Mouse (Mus musculus): Measurements from ENCODE around the gene Bpifb9b.
"Not testable (repeated sequence)": the region's sequence is repeated elsewhere in the genome, so short reads cannot be mapped to it uniquely, and the experiment has no call there.

Gene Bpifb9b

DNA sequence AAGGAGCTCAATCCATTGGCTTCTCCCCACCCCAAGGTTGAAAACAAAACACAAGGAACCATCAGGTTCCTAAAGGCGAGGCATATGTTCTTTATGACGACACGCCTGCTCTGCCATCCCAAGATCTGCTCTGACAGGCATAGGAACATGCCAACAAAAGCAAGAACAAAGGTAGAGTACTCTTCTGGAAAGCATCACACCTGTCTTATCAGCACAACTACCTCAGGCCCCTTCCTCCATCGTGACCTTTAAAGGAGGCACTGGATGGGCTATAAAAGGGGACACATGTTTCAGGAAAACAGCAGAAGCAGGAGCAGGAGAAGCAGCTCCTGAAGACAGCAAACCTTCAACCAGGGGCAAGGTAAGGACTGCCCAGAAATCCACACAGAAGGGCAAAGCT lies at the start of gene Bpifb9b:
Gene Bpifb9b (plus strand): TSS at position 301 of the 400 bp plus-strand sequence.
- not testable (repeated sequence) for DNase-seq (ENCODE audit: low read depth, low spot score); H3K36me3 ChIP-seq (ENCODE audit: control insufficient read depth, insufficient read depth, low read length, poor library complexity, severe bottlenecking); H3K27me3 ChIP-seq (ENCODE audit: control insufficient read depth, insufficient read depth, low read length, poor library complexity, severe bottlenecking)

DNA sequence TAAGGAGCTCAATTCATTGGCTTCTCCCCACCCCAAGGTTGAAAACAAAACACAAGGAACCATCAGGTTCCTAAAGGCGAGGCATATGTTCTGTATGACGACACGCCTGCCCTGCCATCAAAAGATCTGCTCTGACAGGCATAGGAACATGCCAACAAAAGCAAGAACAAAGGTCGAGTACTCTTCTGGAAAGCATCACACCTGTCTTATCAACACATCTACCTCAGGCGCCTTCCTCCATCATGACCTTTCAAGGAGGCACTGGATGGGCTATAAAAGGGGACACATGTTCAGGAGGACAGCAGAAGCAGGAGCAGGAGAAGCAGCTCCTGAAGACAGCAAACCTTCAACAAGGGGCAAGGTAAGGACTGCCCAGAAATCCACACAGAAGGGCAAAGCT lies 49.5 kb upstream of the Bpifb9b start, which contains the start of gene Bpifb9a:
Gene Bpifb9a (plus strand): TSS at position 301 of the 400 bp plus-strand sequence.
- not testable (repeated sequence) for H3K27me3 ChIP-seq (ENCODE audit: control insufficient read depth, insufficient read depth, low read length, poor library complexity, severe bottlenecking); H3K36me3 ChIP-seq (ENCODE audit: control insufficient read depth, insufficient read depth, low read length, poor library complexity, severe bottlenecking); DNase-seq (ENCODE audit: low read depth, low spot score)

DNA sequence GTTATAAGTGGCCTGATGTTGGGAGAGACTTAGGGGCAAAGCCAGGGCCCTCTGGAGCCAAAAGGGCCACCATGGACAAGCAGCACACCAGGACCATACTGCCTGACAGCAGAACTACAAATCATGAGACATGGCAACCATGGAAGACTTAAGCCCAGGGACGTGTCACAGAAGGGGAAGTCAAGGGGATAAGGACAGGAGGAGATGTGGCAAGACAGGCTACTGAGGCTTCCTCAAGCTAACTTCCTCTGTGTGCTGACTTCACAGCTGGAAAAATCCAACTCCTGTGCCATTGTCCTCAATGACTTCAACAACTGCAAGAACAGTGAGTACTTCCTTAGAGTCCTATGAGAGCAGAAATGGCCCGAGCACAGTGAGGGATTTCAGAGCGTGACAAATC lies 42.6 kb upstream of the Bpifb9b start:
- DNase-seq (ENCODE audit: low read depth, low spot score); H3K36me3 ChIP-seq (ENCODE audit: control insufficient read depth, insufficient read depth, low read length, poor library complexity, severe bottlenecking); H3K27me3 ChIP-seq (ENCODE audit: control insufficient read depth, insufficient read depth, low read length, poor library complexity, severe bottlenecking): not testable (repeated sequence)

DNA sequence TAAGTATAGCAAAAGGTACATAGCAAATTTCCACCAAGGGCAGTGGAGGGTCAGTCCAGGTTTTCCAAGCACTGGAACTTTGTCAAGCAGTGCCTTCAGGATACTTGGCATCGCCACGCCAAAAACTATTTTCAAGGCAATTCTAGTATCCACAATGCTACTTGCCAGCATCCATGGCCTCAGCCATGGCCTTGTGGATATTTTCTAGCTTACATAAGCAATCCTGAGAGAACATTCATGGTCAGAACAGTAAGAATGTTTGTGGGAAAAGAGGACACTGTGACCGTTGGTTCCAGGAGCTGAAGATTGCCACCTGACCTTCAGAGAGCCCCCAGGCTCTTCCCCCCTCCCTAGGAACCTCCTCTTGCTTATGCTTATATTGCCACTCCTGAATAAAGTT lies 15.2 kb upstream of the Bpifb9b start:
- not testable (repeated sequence) for H3K36me3 ChIP-seq (ENCODE audit: control insufficient read depth, insufficient read depth, low read length, poor library complexity, severe bottlenecking); H3K27me3 ChIP-seq (ENCODE audit: control insufficient read depth, insufficient read depth, low read length, poor library complexity, severe bottlenecking); DNase-seq (ENCODE audit: low read depth, low spot score)

DNA sequence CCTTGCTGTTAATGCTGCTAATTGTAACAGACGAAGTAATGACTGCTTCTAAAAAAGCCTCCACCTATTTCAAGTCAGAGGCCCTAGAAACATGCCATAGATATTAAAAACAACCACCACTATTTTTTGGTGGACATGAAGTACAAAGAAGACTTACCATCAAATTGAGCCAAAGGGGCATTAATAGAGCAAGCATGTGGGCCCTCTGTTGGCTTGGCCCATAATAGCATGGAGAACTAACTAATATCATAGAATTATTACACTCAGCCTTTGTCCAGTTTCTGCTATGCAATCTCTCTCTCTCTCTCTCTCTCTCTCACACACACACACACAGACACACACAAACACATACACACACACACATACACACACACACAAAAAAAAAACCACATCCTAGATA lies 14.2 kb upstream of the Bpifb9b start:
- DNase-seq (ENCODE audit: low read depth, low spot score), result no peak
- Histone ChIP-seq H3K27me3 (ENCODE audit: control insufficient read depth, insufficient read depth, low read length, poor library complexity, severe bottlenecking) (no peaks in the 10 kb centered on the region), H3K36me3 (ENCODE audit: control insufficient read depth, insufficient read depth, low read length, poor library complexity, severe bottlenecking) (no peaks in the 10 kb centered on the region)

DNA sequence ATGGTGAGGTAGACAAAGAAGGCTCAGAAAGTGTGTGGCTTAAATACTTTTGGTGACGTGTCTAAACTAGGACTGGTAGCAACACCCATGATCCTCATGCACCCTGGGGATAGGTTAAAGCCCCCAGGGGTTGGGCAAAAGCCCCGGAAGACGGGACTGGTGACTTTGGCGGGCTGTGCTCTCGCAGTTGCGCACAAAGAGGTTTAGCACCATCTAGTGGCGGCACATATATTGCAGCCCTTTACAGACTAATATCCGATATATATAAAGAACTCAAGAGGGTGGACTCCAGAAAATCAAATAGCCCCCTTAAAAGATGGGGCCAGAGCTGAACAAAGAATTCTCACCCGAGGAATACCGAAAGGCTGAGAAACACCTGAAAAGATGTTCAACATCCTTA lies 12.3 kb upstream of the Bpifb9b start:
- H3K36me3 ChIP-seq (ENCODE audit: control insufficient read depth, insufficient read depth, low read length, poor library complexity, severe bottlenecking); H3K27me3 ChIP-seq (ENCODE audit: control insufficient read depth, insufficient read depth, low read length, poor library complexity, severe bottlenecking): not testable (repeated sequence)
- peak; percentile 46 for DNase-seq (ENCODE audit: low read depth, low spot score)

DNA sequence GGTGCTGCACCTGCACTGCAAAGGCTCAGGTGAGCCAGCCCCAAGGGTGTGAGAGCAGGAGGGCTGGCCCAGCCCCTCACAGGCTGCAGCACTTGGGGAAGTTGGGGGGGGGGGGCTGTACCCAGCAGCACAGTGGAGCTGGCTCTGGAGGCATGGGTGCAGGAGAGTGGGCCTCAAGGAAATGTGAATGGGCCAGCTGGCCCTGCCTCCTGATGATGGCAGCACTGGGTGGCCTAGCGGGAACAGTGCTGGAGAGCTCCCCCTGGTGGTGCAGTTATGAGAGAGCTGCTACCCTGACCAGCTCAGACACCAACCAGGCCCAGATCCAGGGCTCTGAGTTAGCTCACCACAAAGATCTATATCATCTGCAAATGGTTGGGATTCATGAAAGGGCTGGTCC lies 6.5 kb upstream of the Bpifb9b start:
- no peaks in the 10 kb centered on the region for H3K36me3 ChIP-seq (ENCODE audit: control insufficient read depth, insufficient read depth, low read length, poor library complexity, severe bottlenecking)
- no peaks in the 10 kb centered on the region for H3K27me3 ChIP-seq (ENCODE audit: control insufficient read depth, insufficient read depth, low read length, poor library complexity, severe bottlenecking)
- DNase-seq (ENCODE audit: low read depth, low spot score), result peak; percentile 83

DNA sequence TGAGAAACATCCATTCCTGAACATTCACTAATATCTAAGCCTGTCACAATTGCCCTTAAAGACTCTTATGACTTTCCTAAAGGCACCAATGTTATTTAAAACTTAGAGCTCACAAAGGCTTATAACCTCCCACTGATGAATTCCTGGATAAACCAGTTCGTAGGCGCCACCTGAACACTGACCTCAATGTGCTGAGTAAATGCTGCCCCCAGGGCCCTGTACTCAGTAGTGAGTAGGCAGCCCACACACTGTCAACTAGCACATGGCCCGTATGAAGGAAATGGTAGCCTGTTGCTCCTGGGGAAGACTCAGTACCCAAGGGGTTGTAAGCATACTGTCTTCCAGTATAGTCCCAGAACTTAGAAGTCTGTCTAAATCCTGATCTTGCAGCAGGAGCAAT lies 5.3 kb upstream of the Bpifb9b start:
- no peaks in the 10 kb centered on the region for H3K36me3 ChIP-seq (ENCODE audit: control insufficient read depth, insufficient read depth, low read length, poor library complexity, severe bottlenecking)
- H3K27me3 ChIP-seq (ENCODE audit: control insufficient read depth, insufficient read depth, low read length, poor library complexity, severe bottlenecking), result no peaks in the 10 kb centered on the region
- DNase-seq (ENCODE audit: low read depth, low spot score), result no peak

DNA sequence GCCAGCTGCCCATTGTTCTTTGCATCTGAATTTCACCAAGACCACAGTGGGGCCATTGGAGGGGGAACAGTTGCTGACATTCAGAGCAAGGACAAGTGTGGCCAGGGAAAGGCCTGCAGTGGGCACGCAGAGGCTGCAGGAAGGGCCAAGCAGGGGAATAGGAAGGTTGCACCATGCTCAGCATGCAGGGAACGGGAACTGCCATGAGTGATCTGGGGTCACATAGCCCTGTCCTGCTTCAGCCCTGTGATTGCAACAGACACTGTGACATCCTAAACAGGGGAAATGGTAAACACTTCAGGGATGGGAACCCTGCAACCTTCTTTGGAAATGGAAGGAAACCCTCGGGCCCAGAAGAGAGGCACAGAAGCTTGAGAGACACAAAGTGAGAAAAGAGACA lies 2.4 kb upstream of the Bpifb9b start:
- not testable (repeated sequence) for H3K36me3 ChIP-seq (ENCODE audit: control insufficient read depth, insufficient read depth, low read length, poor library complexity, severe bottlenecking); DNase-seq (ENCODE audit: low read depth, low spot score); H3K27me3 ChIP-seq (ENCODE audit: control insufficient read depth, insufficient read depth, low read length, poor library complexity, severe bottlenecking)

DNA sequence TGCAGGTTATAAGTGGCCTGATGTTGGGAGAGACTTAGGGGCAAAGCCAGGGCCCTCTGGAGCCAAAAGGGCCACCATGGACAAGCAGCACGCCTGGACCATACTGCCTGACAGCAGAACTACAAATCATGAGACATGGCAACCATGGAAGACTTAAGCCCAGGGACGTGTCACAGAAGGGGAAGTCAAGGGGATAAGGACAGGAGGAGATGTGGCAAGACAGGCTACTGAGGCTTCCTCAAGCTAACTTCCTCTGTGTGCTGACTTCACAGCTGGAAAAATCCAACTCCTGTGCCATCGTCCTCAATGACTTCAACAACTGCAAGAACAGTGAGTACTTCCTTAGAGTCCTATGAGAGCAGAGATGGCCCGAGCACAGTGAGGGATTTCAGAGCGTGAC lies 6.7 kb downstream of the Bpifb9b start:
- not testable (repeated sequence) for H3K27me3 ChIP-seq (ENCODE audit: control insufficient read depth, insufficient read depth, low read length, poor library complexity, severe bottlenecking); H3K36me3 ChIP-seq (ENCODE audit: control insufficient read depth, insufficient read depth, low read length, poor library complexity, severe bottlenecking); DNase-seq (ENCODE audit: low read depth, low spot score)

DNA sequence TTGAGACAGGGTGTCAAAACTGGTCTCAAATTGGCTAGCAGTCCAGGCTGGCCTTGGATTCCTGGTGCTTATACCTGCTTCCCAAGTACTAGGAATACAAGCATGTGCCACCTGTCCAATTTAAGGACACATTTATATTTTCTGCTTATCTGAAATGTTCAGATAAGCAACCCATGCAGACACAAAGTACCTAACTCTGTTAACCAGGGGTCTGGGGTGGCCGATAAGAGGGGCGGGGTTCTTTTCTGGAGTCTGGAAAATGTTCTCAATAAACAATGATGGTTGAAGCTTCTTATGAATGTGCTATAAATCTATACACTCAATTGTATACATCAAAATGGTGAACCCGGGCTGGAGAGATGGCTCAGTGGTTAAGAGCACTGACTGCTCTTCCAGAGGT lies 19.8 kb downstream of the Bpifb9b start:
- no peaks in the 10 kb centered on the region for H3K36me3 ChIP-seq (ENCODE audit: control insufficient read depth, insufficient read depth, low read length, poor library complexity, severe bottlenecking)
- DNase-seq (ENCODE audit: low read depth, low spot score), result no peak
- H3K27me3 ChIP-seq (ENCODE audit: control insufficient read depth, insufficient read depth, low read length, poor library complexity, severe bottlenecking), result no peaks in the 10 kb centered on the region

DNA sequence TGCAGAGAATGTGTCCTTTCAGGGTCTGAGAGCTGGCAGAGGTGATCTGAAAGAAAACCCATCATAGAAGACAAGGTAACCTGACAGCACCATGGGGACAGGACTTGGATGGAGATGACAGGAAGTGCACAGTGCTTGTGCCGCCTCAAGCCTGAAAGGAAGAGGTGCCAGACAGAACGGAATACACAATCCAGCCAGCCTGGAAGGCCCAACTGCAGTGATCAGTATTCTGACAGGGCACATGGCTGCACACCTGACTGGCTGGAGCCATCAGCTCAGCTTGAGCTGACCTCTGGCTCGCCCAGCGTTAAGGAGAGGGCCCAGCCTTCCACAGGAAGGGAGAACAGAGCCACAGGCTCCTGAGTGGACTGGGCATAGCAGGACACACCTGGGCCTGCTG lies 28.5 kb downstream of the Bpifb9b start:
- DNase-seq (ENCODE audit: low read depth, low spot score), result no peak
- peaks cover 4% of the 10 kb centered on the region for H3K36me3 ChIP-seq (ENCODE audit: control insufficient read depth, insufficient read depth, low read length, poor library complexity, severe bottlenecking)
- H3K27me3 ChIP-seq (ENCODE audit: control insufficient read depth, insufficient read depth, low read length, poor library complexity, severe bottlenecking), result no peaks in the 10 kb centered on the region

DNA sequence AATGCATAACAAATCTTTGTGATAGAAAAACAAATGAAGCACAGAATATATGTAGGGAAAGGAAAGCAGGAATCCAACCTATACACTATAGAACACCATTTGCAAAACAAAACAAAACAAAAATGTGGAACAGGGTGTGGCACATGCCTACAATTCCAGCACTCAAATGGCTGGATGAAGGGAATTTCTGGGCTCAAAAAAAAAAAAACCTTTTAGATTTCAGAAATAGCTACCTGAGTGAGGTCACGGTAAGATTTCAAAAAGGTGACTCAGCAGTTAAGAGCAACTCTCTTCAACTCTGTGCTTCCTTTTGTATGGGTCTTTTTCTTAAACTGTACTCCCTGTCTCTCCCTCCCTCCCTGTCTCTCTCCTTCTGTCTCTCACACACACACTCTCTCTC lies 31.1 kb downstream of the Bpifb9b start:
- Histone ChIP-seq H3K27me3 (ENCODE audit: control insufficient read depth, insufficient read depth, low read length, poor library complexity, severe bottlenecking) (no peaks in the 10 kb centered on the region), H3K36me3 (ENCODE audit: control insufficient read depth, insufficient read depth, low read length, poor library complexity, severe bottlenecking) (peaks cover 4% of the 10 kb centered on the region)
- DNase-seq (ENCODE audit: low read depth, low spot score), result no peak

DNA sequence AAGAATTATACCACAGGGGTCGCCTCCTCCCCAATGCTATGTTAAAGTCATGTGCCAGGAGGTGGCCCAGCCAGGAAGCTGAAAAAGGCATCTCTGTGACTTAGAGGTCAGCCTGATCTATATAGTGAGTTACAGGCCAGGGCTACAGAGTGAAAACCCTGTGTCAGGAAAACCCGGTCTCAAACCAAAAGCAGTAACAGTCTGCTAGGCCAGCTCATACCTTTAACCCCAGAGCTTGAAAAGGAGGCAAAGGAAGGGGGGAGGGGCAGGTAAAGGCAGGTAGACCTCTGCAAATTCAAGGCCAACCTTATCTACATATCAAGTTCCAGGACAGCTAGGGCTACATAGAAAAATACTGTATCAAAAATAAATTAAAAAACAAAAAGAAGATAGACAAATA lies 32.3 kb downstream of the Bpifb9b start:
- DNase-seq (ENCODE audit: low read depth, low spot score), result no peak
- Histone ChIP-seq H3K27me3 (ENCODE audit: control insufficient read depth, insufficient read depth, low read length, poor library complexity, severe bottlenecking) (no peaks in the 10 kb centered on the region), H3K36me3 (ENCODE audit: control insufficient read depth, insufficient read depth, low read length, poor library complexity, severe bottlenecking) (peaks cover 5% of the 10 kb centered on the region)

DNA sequence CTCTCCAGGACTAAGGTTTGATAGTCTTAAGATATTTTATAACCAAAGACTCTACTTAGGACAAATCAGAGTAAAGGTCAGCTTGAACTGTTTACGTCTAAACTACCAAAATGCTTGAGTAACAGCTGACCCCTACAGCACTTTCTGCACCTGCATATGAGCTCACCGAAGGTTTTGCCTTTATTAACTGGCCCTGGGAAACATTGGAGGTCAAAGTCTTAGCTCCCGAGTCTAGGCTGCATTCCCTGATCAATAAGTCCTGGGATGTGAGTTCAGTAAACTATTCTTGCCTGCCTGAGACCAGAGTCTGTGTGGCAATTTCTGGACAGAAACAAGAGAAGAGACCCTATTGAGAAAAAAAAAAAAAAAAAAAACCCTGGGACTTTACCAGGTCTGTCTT lies 41.1 kb downstream of the Bpifb9b start:
- Histone ChIP-seq H3K36me3 (ENCODE audit: control insufficient read depth, insufficient read depth, low read length, poor library complexity, severe bottlenecking) (peaks cover 6% of the 10 kb centered on the region), H3K27me3 (ENCODE audit: control insufficient read depth, insufficient read depth, low read length, poor library complexity, severe bottlenecking) (no peaks in the 10 kb centered on the region)
- DNase-seq (ENCODE audit: low read depth, low spot score), result no peak

DNA sequence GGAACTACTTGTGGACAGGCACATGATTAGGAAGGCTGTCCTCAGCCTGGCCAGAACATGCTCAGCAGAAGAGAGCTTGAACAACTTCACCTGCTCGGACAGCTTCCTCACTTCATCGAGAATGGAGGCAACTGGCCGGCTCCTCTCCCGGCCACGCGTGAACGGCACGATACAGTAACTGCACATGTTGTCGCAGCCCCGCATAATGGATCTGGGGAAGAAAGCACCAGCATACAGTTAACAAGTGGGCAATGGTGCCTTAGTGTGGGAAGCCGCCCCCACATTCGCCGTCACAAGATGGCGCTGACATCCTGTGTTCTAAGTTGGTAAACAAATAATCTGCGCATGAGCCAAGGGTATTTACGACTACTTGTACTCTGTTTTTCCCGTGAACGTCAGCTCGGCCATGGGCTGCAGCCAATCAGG lies 47.0 kb downstream of the Bpifb9b start:
- not testable (repeated sequence) for H3K36me3 ChIP-seq (ENCODE audit: control insufficient read depth, insufficient read depth, low read length, poor library complexity, severe bottlenecking); H3K27me3 ChIP-seq (ENCODE audit: control insufficient read depth, insufficient read depth, low read length, poor library complexity, severe bottlenecking)
- peak; percentile 18 for DNase-seq (ENCODE audit: low read depth, low spot score)

Measured in splenic B cell, adult 2 months (primary cell).